Mouse (Mus musculus) hindbrain, postnatal 0 days (tissue): ENCODE data around the gene Treml4. TPM values are rescaled to one million over a fixed set of nuclear protein-coding genes. Genes with fewer than 3 reads are reported as not detected.

Source experiments
- ATAC-seq: fragments of 200-750 bp; cut with Nextera tagmentation; 2 replicates; pipeline ENCODE4 v1.8.0; 2017; ENCODE audit warnings: mild to moderate bottlenecking, moderate TSS enrichment, moderate library complexity
- DNase-seq: peaks from one replicate; pipeline ENCODE4 v3.0.0-alpha.2; 2015; ENCODE audit warnings: low spot score
- H3K27ac ChIP-seq: fragments of 300-500 bp; sonication (generic); 2 replicates; pipeline ENCODE4 v1.5.1; 2014; ENCODE audit warnings: mild to moderate bottlenecking
- H3K27me3 ChIP-seq: fragments of 300-500 bp; sonication (generic); 2 replicates; pipeline ENCODE4 v1.6.1; 2014; ENCODE audit warnings: low read length, mixed read lengths; ENCODE audit not compliant: insufficient read depth
- H3K36me3 ChIP-seq: fragments of 300-500 bp; sonication (generic); 2 replicates; pipeline ENCODE4 v1.6.1; 2014; ENCODE audit warnings: low read length, mixed read lengths; ENCODE audit not compliant: insufficient read depth
- H3K4me1 ChIP-seq: fragments of 300-500 bp; sonication (generic); 2 replicates; pipeline ENCODE4 v1.6.1; 2014; ENCODE audit warnings: antibody characterized with exemption, low read length, mixed read lengths; ENCODE audit not compliant: insufficient read depth
- H3K4me2 ChIP-seq: fragments of 300-500 bp; sonication (generic); 2 replicates; pipeline ENCODE4 v1.6.1; 2014; ENCODE audit warnings: low read depth, mild to moderate bottlenecking, low read length, moderate library complexity, mixed read lengths
- H3K4me3 ChIP-seq: fragments of 300-500 bp; sonication (generic); 2 replicates; pipeline ENCODE4 v1.5.1; 2014; ENCODE audit warnings: low read length
- H3K9ac ChIP-seq: fragments of 300-500 bp; sonication (generic); replicated peaks from 2 replicates; pipeline ENCODE4 v1.6.1; 2014; ENCODE audit warnings: mild to moderate bottlenecking, low read length, moderate library complexity, mixed read lengths
- H3K9me3 ChIP-seq: fragments of 300-500 bp; sonication (generic); 2 replicates; pipeline ENCODE4 v1.6.1; 2016; ENCODE audit warnings: low read length, mixed read lengths
- CTCF ChIP-seq: IDR thresholded peaks from 2 replicates; pipeline ENCODE4 v1.5.1; 2016; ENCODE audit warnings: antibody characterized with exemption, control low read depth, low read depth
- WGBS: fragments of 180-500 bp; shearing (Covaris S2); extraction: QIAGEN DNeasy Blood & Tissue Kit; methylation state at CpG from one replicate; pipeline ENCODE4 v1.1.7; 2014; 5-methylcytosine and 5-hydroxymethylcytosine counted together
- polyA plus RNA-seq: library from polyadenylated mRNA; unstranded; fragments of >200 nt; fragmentation: Nextera tagmentation; extraction: Ambion mirVana; gene quantifications from 2 replicates; pipeline ENCODE4 v1.2.1, GENCODE M21; 2015
- total RNA-seq: library from RNA; depleted of rRNA; stranded (reverse); fragments of >200 nt; gene quantifications from 2 replicates; pipeline ENCODE4 v1.2.3, GENCODE M21; 2014

Treml4 gene
- total and polyA plus RNA-seq, 2 experiments from 2014 or later = 0.19 TPM; not detected in 1

- ATAC-seq = no peak
- WGBS = 92% methylated on average over 4 of the region's 4 CpGs
- DNase-seq = no peak
- Histone ChIP-seq H3K4me2 (no peak overlapping the region), H3K27me3 (no peaks in the 10 kb centered on the region), H3K36me3 (no peaks in the 10 kb centered on the region), H3K4me3 (no peak overlapping the region), H3K9ac (no peak overlapping the region), H3K9me3 (no peaks in the 10 kb centered on the region), H3K27ac (no peak overlapping the region), H3K4me1 (no peaks in the 10 kb centered on the region)
- no peak for TF ChIP-seq CTCF
These were observed 8.5 kb downstream of the Treml4 start for GRCm38 (mm10) chr17:48272598-48272997.

- Histone ChIP-seq H3K27ac (no peak overlapping the region), H3K4me2 (no peak overlapping the region), H3K4me1 (no peaks in the 10 kb centered on the region), H3K9ac (no peak overlapping the region), H3K36me3 (no peaks in the 10 kb centered on the region), H3K27me3 (no peaks in the 10 kb centered on the region), H3K4me3 (no peak overlapping the region), H3K9me3 (no peaks in the 10 kb centered on the region)
- no peak for TF ChIP-seq CTCF
- ATAC-seq (no peak), DNase-seq (no peak)
- 87% methylated on average over 4 of the region's 4 CpGs for WGBS
These were observed 10.0 kb downstream of the Treml4 start for GRCm38 (mm10) chr17:48274098-48274497.

DNA sequence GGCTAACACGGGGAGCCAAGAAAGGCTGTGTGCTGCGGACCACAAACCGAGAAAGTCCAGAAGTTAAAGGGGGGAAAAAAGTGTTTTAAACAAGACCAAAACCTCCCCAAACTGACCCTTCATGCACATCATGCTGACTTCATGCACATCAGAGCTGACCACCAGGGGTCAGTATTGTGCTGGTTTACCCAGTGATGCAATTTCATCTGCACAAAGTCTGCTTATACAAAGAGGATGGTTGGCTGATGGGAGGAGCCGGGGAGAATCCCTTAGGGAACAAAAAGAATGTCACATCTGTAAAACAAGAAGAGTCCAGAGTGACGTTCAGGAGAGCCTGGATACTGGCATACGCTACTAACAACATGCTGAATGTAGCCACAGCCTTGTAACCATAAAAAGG lies 10.8 kb downstream of the Treml4 start:
- Histone ChIP-seq H3K27me3 (no peaks in the 10 kb centered on the region), H3K9me3 (no peaks in the 10 kb centered on the region), H3K27ac (no peak overlapping the region), H3K9ac (no peak overlapping the region), H3K4me1 (no peaks in the 10 kb centered on the region), H3K36me3 (no peaks in the 10 kb centered on the region), H3K4me3 (no peak overlapping the region), H3K4me2 (no peak overlapping the region)
- 29% methylated on average over 6 of the region's 6 CpGs for WGBS
- ATAC-seq = no peak
- DNase-seq = peak; percentile 84
- TF ChIP-seq CTCF = peak; percentile 81

GRCm38 (mm10) chr17:48275736-48276135 lies 11.6 kb downstream of the Treml4 start:
- ATAC-seq = no peak
- WGBS = 70% methylated on average over 7 of the region's 7 CpGs
- H3K4me1 ChIP-seq = no peaks in the 10 kb centered on the region
- H3K27me3 ChIP-seq = no peaks in the 10 kb centered on the region
- H3K27ac ChIP-seq = no peak overlapping the region
- no peaks in the 10 kb centered on the region for H3K36me3 ChIP-seq
- no peak overlapping the region for H3K4me3 ChIP-seq
- H3K9ac ChIP-seq = no peak overlapping the region
- no peaks in the 10 kb centered on the region for H3K9me3 ChIP-seq
- no peak overlapping the region for H3K4me2 ChIP-seq
- TF ChIP-seq CTCF = no peak
- DNase-seq = no peak

GRCm38 (mm10) chr17:48278381-48278780 lies 14.3 kb downstream of the Treml4 start:
- TF ChIP-seq CTCF = no peak
- H3K27me3 ChIP-seq = no peaks in the 10 kb centered on the region

DNA sequence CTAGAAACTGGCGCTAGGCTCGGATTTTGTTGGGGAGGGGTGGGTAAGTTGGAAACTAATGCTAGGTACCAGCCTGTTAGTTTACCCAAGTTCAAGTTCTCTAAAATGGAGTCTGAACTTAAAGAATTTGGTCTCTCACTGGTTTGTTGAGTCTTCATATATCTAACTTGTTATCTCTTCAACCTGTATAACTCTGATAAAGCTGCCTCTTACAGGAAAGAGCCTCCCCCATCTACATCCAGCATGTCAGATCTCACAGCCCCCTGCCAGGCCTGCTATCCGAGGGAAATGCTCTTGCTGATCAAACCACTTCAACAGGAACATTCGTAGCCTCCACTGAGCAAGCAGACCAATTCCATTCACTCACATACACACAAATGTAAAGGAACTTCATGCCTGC lies 14.9 kb downstream of the Treml4 start:
- TF ChIP-seq CTCF = no peak
- Histone ChIP-seq H3K4me3 (no peak overlapping the region), H3K9ac (no peak overlapping the region), H3K9me3 (no peaks in the 10 kb centered on the region), H3K4me1 (no peaks in the 10 kb centered on the region), H3K27ac (no peak overlapping the region), H3K27me3 (no peaks in the 10 kb centered on the region), H3K4me2 (no peak overlapping the region), H3K36me3 (no peaks in the 10 kb centered on the region)
- DNase-seq = no peak
- ATAC-seq = no peak
- WGBS = 83% methylated on average over 4 of the region's 4 CpGs

More at GRCm38 (mm10) chr17:48278381-48278780, 14.3 kb downstream of the Treml4 start:
- no peaks in the 10 kb centered on the region for H3K9me3 ChIP-seq
- ATAC-seq (no peak), DNase-seq (no peak)
- no peak overlapping the region for H3K9ac ChIP-seq
- no peaks in the 10 kb centered on the region for H3K4me1 ChIP-seq
- H3K36me3 ChIP-seq = no peaks in the 10 kb centered on the region
- H3K4me3 ChIP-seq = no peak overlapping the region
- no peak overlapping the region for H3K4me2 ChIP-seq
- H3K27ac ChIP-seq = no peak overlapping the region

DNA sequence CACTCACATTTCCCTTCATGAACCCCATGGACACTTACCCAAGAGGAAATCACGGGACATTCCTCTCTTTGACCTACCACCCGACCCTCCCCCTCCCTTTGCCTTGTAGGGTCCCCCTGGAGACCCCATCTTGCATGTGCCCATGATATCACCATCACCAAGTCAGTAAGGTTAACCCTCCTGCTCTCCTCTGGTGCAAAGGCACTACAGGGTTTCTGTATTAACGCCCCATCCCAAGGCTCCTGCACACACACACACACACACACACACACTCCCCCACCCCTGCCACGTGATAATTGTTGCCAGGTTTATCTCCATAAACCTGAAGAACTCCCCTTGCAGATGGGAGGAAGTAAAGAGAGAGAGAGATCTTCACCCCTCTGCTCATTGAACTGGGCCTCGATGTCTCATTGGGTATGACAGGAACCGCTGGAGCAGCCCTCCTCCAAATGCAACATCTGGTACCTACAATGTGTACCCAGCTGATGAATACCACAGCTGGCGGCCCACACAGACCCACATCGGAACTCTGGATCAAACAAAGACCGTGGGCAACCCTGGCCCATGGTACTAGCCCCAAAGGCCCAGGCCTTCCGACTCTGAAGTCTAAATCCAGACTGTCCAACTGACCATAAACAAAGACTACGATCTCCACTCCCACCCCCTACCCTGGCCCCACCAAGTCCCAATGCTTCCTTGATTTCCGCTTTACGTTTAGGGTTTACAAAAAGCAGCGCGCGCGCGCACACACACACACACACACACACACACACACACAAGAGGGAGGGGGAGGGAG lies 17.0 kb downstream of the Treml4 start:
- Histone ChIP-seq H3K27me3 (no peaks in the 10 kb centered on the region), H3K4me1 (no peaks in the 10 kb centered on the region), H3K36me3 (no peaks in the 10 kb centered on the region), H3K4me3 (0 out of 2 replicates have a peak overlapping the region, but pooled peaks have one; percentile 9), H3K9me3 (no peaks in the 10 kb centered on the region), H3K4me2 (peak overlapping the region; percentile 52), H3K27ac (no peak overlapping the region), H3K9ac (0 out of 2 replicates have a peak overlapping the region, but pooled peaks have one; percentile 6)
- no peak for TF ChIP-seq CTCF
- DNase-seq = no peak
- ATAC-seq = peak; percentile 45; the same call in 1 of the 2 replicates
- 25% methylated on average over 18 of the region's 18 CpGs for WGBS
